Mouse (Mus musculus) heart, adult 2 months (tissue): ENCODE results near the gene Gp1ba.

Experiments
- CTCF ChIP-seq: fragments of 200-600 bp; IDR thresholded peaks from 2 replicates; pipeline ENCODE4 v1.8.1; 2022; ENCODE audit warnings: antibody characterized with exemption, mild to moderate bottlenecking, moderate library complexity
- EP300 ChIP-seq: fragments of 200-500 bp; IDR thresholded peaks from 2 replicates; pipeline ENCODE4 v1.6.1; 2011; ENCODE audit warnings: low read depth, low read length, control low read depth; ENCODE audit not compliant: insufficient read depth
- POLR2A ChIP-seq: fragments of 200-500 bp; IDR thresholded peaks from 2 replicates; pipeline ENCODE4 v1.6.1; 2011; ENCODE audit warnings: mild to moderate bottlenecking, low read depth, low read length, control low read depth; ENCODE audit not compliant: insufficient read depth

- TF ChIP-seq POLR2A = no peak
- TF ChIP-seq CTCF = no peak
- no peak for TF ChIP-seq EP300
These were observed 1.1 kb downstream of the Gp1ba start for GRCm38 (mm10) chr11:70639976-70640375.
